Mouse (Mus musculus) hindbrain, embryonic 16.5 days (tissue): ENCODE data around the gene Cacng8. TPM values are rescaled to one million over a fixed set of nuclear protein-coding genes. Genes with fewer than 3 reads are reported as not detected.

Experiments used
- ATAC-seq: fragments of 200-750 bp; cut with Nextera tagmentation; 2 replicates; pipeline ENCODE4 v1.8.0; 2017; ENCODE audit warnings: moderate TSS enrichment, moderate library complexity
- H3K27ac ChIP-seq: fragments of 300-500 bp; sonication (generic); 2 replicates; pipeline ENCODE4 v1.5.1; 2014; ENCODE audit warnings: low read depth, mild to moderate bottlenecking, control low read depth, low read length, moderate library complexity
- H3K27me3 ChIP-seq: fragments of 300-500 bp; sonication (generic); replicated peaks from 2 replicates; pipeline ENCODE4 v1.6.1; 2014; ENCODE audit warnings: low read length; ENCODE audit not compliant: control insufficient read depth, insufficient read depth
- H3K36me3 ChIP-seq: fragments of 300-500 bp; sonication (generic); 2 replicates; pipeline ENCODE4 v1.6.1; 2014; ENCODE audit warnings: mild to moderate bottlenecking, low read length, moderate library complexity, mixed read lengths; ENCODE audit not compliant: control insufficient read depth, insufficient read depth
- H3K4me1 ChIP-seq: fragments of 300-500 bp; sonication (generic); 2 replicates; pipeline ENCODE4 v1.6.1; 2014; ENCODE audit warnings: low read depth, low read length; ENCODE audit not compliant: control insufficient read depth, insufficient read depth
- H3K4me2 ChIP-seq: fragments of 300-500 bp; sonication (generic); 2 replicates; pipeline ENCODE4 v1.6.1; 2014; ENCODE audit warnings: mild to moderate bottlenecking, low read length, control low read depth, moderate library complexity
- H3K4me3 ChIP-seq: fragments of 300-500 bp; sonication (generic); 2 replicates; pipeline ENCODE4 v1.5.1; 2014; ENCODE audit warnings: mild to moderate bottlenecking, low read length, control low read depth, moderate library complexity
- H3K9ac ChIP-seq: fragments of 300-500 bp; sonication (generic); 2 replicates; pipeline ENCODE4 v1.6.1; 2014; ENCODE audit warnings: low read depth, mild to moderate bottlenecking, control low read depth, low read length, moderate library complexity
- H3K9me3 ChIP-seq: fragments of 300-500 bp; sonication (generic); 2 replicates; pipeline ENCODE4 v1.6.1; 2014; ENCODE audit warnings: mild to moderate bottlenecking, low read length, moderate library complexity; ENCODE audit not compliant: control insufficient read depth
- WGBS: fragments of 180-500 bp; shearing (Covaris S2); extraction: QIAGEN DNeasy Blood & Tissue Kit; methylation state at CpG from one replicate; pipeline ENCODE4 v1.1.7; 2014; 5-methylcytosine and 5-hydroxymethylcytosine counted together
- polyA plus RNA-seq: library from polyadenylated mRNA; unstranded; fragments of >200 nt; fragmentation: Nextera tagmentation; extraction: Ambion mirVana; gene quantifications from 2 replicates; pipeline ENCODE4 v1.2.1, GENCODE M21; 2015

The Cacng8 gene
- 8.6 and 13.7 TPM in 2 replicates for polyA plus RNA-seq

- H3K9me3 ChIP-seq, result no peaks in the 10 kb centered on the region
- peak within 1 kb of the TSS; percentile 61 for H3K4me3 ChIP-seq
- 0% methylated on average over 7 of the region's 7 CpGs for WGBS
- peak within 1 kb of the TSS; percentile 80 for H3K9ac ChIP-seq
- peak; percentile 45 for ATAC-seq
- H3K27me3 ChIP-seq, result no peaks in the 10 kb centered on the region
- H3K27ac ChIP-seq, result peak within 1 kb of the TSS; percentile 66
- peak within 1 kb of the TSS; percentile 87 for H3K4me2 ChIP-seq
- H3K36me3 ChIP-seq, result peaks cover 12% of the 10 kb centered on the region
- H3K4me1 ChIP-seq, result peaks cover 27% of the 10 kb centered on the region
Observed at GRCm38 (mm10) chr7:3390413-3391080, at the start of gene Cacng8. Gene Cacng8 (plus strand): TSS chr7:3390683.

DNA sequence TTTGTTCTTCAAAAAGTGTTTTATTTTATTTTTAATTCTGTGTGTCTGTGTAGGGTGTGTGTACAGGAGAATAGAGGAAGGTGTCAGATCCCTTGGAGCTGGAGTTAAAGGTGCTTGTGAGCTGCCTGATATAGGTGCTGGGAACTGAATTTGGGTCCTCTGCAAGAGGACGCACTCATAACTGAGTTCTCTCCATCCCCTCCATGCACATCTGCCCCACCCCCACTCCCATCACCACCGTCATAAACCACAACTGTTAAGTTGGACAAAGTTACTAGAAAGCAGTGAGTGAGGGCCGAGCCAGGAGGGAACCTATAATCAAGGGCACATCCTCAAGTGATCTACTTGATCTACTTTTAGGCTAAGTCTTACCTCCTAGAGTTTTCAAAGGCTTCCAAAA lies 46.6 kb upstream of the Cacng8 start:
- H3K4me2 ChIP-seq, result no peak overlapping the region
- H3K9ac ChIP-seq, result no peak overlapping the region
- no peak for ATAC-seq
- no peaks in the 10 kb centered on the region for H3K4me1 ChIP-seq
- H3K4me3 ChIP-seq, result no peak overlapping the region
- H3K36me3 ChIP-seq, result peaks cover 34% of the 10 kb centered on the region
- WGBS, result 89% methylated on average over 3 of the region's 3 CpGs
- H3K27me3 ChIP-seq, result no peaks in the 10 kb centered on the region
- H3K9me3 ChIP-seq, result no peaks in the 10 kb centered on the region
- no peak overlapping the region for H3K27ac ChIP-seq

DNA sequence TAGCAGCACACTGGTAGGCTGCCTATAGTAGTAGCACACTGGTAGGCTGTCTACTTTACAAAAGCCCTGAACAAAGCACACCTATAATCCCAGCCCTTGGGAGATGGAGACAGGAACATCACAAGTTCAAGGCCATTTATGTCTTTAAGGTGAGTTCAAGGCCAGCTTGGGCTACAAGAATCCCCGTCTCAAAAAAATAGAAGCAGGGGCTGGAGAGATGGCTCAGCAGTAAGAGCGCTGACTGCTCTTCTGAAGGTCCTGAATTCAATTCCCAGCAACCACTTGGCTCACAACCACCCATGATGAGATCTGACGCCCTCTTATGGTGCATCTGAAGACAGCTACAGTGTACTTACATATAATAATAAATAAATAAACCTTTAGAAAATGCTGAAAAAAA lies 45.2 kb upstream of the Cacng8 start:
- no peaks in the 10 kb centered on the region for H3K9me3 ChIP-seq
- H3K4me1 ChIP-seq, result no peaks in the 10 kb centered on the region
- H3K27ac ChIP-seq, result no peak overlapping the region
- H3K4me3 ChIP-seq, result no peak overlapping the region
- H3K9ac ChIP-seq, result no peak overlapping the region
- peaks cover 30% of the 10 kb centered on the region for H3K36me3 ChIP-seq
- WGBS, result 92% methylated on average over 3 of the region's 3 CpGs
- H3K4me2 ChIP-seq, result no peak overlapping the region
- ATAC-seq, result no peak
- H3K27me3 ChIP-seq, result no peaks in the 10 kb centered on the region

GRCm38 (mm10) chr7:3347366-3348287 lies 42.9 kb upstream of the Cacng8 start:
- no peaks in the 10 kb centered on the region for H3K27me3 ChIP-seq
- no peaks in the 10 kb centered on the region for H3K9me3 ChIP-seq
- no peaks in the 10 kb centered on the region for H3K4me1 ChIP-seq
- no peak overlapping the region for H3K27ac ChIP-seq
- no peak overlapping the region for H3K4me3 ChIP-seq
- ATAC-seq, result no peak; the same call in 1 of the 2 replicates
- H3K4me2 ChIP-seq, result no peak overlapping the region
- no peak overlapping the region for H3K9ac ChIP-seq
- H3K36me3 ChIP-seq, result peaks cover 21% of the 10 kb centered on the region
- 38% methylated on average over 20 of the region's 20 CpGs for WGBS

DNA sequence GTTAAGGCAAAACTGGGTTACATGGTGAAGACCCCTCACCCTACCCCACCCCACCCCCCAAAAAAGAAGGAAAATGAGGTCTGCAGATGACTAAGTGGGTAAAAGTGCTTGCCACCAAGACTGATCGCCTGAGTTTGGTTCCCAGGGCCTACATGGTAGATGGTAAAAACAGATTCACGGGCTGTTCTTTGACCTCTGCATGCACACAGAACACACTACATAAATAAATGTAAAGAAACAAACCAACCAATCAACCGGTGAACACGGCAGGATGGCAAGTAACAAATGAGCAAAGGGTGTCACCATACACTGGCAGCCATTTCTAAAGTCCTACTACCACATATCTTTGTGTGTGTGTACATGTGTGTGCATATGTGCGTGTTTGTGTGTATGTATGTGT lies 42.2 kb upstream of the Cacng8 start:
- ATAC-seq, result no peak
- Histone ChIP-seq H3K9me3 (no peaks in the 10 kb centered on the region), H3K27me3 (no peaks in the 10 kb centered on the region), H3K27ac (no peak overlapping the region), H3K4me2 (no peak overlapping the region), H3K4me1 (no peaks in the 10 kb centered on the region), H3K36me3 (peaks cover 21% of the 10 kb centered on the region), H3K4me3 (no peak overlapping the region), H3K9ac (no peak overlapping the region)
- 68% methylated on average over 5 of the region's 5 CpGs for WGBS

DNA sequence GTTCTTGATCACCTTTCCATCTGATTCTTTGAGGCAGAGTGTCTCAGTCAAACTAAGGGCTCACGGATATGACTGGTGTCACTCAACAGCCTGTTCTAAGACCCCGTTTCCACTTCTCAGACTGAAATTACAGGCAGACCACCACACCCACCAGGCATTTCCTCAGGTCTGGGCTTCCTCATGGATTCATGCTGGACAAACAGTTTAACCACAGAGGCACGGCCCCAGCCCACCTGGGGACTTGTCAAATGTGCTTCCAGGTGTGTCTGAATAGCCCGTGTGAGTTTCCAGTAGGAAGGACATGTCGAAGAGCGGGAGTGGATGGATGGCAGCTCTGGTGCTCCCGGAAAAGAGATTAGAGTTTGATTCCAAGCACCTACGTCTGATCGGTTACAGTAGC lies 40.7 kb upstream of the Cacng8 start:
- Histone ChIP-seq H3K4me3 (no peak overlapping the region), H3K4me2 (no peak overlapping the region), H3K9me3 (no peaks in the 10 kb centered on the region), H3K36me3 (peaks cover 18% of the 10 kb centered on the region), H3K9ac (no peak overlapping the region), H3K27ac (no peak overlapping the region), H3K4me1 (no peaks in the 10 kb centered on the region), H3K27me3 (no peaks in the 10 kb centered on the region)
- ATAC-seq, result no peak
- WGBS, result 94% methylated on average over 9 of the region's 9 CpGs

DNA sequence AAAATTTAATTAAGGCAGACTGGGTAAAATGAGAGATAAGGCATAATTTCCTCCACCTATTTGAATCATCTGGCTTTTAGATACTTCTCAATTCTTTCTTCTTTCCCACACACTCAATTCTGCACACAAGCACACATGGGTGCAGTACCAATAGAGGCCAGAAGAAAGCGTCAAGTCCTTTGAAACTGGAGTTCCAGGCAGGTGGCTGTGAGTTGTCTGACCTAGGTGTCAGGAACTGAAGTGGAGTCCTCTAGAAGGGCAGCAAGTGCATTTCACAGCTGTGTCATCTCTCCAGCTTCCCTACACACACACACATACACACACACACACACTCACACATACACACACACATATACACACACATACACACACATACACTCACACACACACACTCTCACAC lies 38.9 kb upstream of the Cacng8 start:
- H3K4me2 ChIP-seq, result no peak overlapping the region
- H3K9ac ChIP-seq, result no peak overlapping the region
- no peak overlapping the region for H3K27ac ChIP-seq
- H3K4me3 ChIP-seq, result no peak overlapping the region
- H3K36me3 ChIP-seq, result peaks cover 15% of the 10 kb centered on the region
- no peaks in the 10 kb centered on the region for H3K4me1 ChIP-seq
- no peak for ATAC-seq
- WGBS, result 93% methylated on average over 1 of the region's 1 CpGs
- H3K27me3 ChIP-seq, result no peaks in the 10 kb centered on the region
- no peaks in the 10 kb centered on the region for H3K9me3 ChIP-seq

- Histone ChIP-seq H3K4me3 (no peak overlapping the region), H3K27ac (no peak overlapping the region), H3K27me3 (no peaks in the 10 kb centered on the region), H3K4me2 (no peak overlapping the region), H3K9ac (no peak overlapping the region), H3K36me3 (peaks cover 10% of the 10 kb centered on the region), H3K4me1 (no peaks in the 10 kb centered on the region), H3K9me3 (no peaks in the 10 kb centered on the region)
- WGBS, result 80% methylated on average over 6 of the region's 6 CpGs
- ATAC-seq, result no peak
Observed at GRCm38 (mm10) chr7:3354850-3355249, 35.6 kb upstream of the Cacng8 start.

GRCm38 (mm10) chr7:3360678-3361077 lies 29.8 kb upstream of the Cacng8 start:
- no peak for ATAC-seq
- Histone ChIP-seq H3K4me1 (no peaks in the 10 kb centered on the region), H3K27ac (no peak overlapping the region), H3K9me3 (no peaks in the 10 kb centered on the region), H3K9ac (no peak overlapping the region), H3K36me3 (peaks cover 3% of the 10 kb centered on the region), H3K4me2 (no peak overlapping the region), H3K4me3 (no peak overlapping the region), H3K27me3 (no peaks in the 10 kb centered on the region)
- 83% methylated on average over 1 of the region's 1 CpGs for WGBS
